Mouse (Mus musculus) gastrocnemius, adult 18-20 months (tissue): ENCODE measurements around the gene Usp36. TPM values are rescaled to one million over a fixed set of nuclear protein-coding genes. Genes with fewer than 3 reads are reported as not detected.
"Not testable (repeated sequence)": the region's sequence is repeated elsewhere in the genome, so short reads cannot be mapped to it uniquely, and the experiment has no call there.

ENCODE experiments used
- DNase-seq: peaks from one replicate; pipeline ENCODE4 v3.0.0; 2021; ENCODE audit warnings: low spot score
- long read RNA-seq, 2 experiments: library from polyadenylated mRNA; stranded (forward); transcript quantifications; one replicate each; pipeline ENCODE4 v2.0.0; 2021
- total RNA-seq, 2 experiments: library from RNA; stranded (reverse); gene quantifications; 2 replicates each; pipeline ENCODE4 v1.2.3; 2021

Gene Usp36
- total RNA-seq = 10 to 100 TPM; 12.9 to 14.1 TPM
- long read RNA-seq, experiment 1, full-length matches to known transcripts = 1 of 5 reads
- long read RNA-seq, experiment 1, partial matches to known transcripts = 0 of 5 reads
- long read RNA-seq, experiment 1, other reads (novel, unspliced or antisense) = 4 of 5 reads
- long read RNA-seq, experiment 2, full-length matches to known transcripts = 5 of 20 reads
- long read RNA-seq, experiment 2, partial matches to known transcripts = 10 of 20 reads
- long read RNA-seq, experiment 2, other reads (novel, unspliced or antisense) = 5 of 20 reads

- DNase-seq = peak; percentile 100
These were observed at the start of gene Usp36 for GRCm38 (mm10) chr11:118289999-118290889. Usp36 (minus strand) TSS chr11:118290244.

- DNase-seq = no peak
These were observed 47.6 kb upstream of the Usp36 start for GRCm38 (mm10) chr11:118337491-118338168.

GRCm38 (mm10) chr11:118333431-118333830 is 43.4 kb upstream of the Usp36 start:
- no peak for DNase-seq

GRCm38 (mm10) chr11:118332376-118332775 is 42.3 kb upstream of the Usp36 start:
- DNase-seq = peak; percentile 75

GRCm38 (mm10) chr11:118330777-118331176 is 40.7 kb upstream of the Usp36 start:
- no peak for DNase-seq

- DNase-seq = no peak
These were observed 40.3 kb upstream of the Usp36 start for GRCm38 (mm10) chr11:118330361-118330760.

- DNase-seq = no peak
These were observed 38.9 kb upstream of the Usp36 start for GRCm38 (mm10) chr11:118328947-118329346.

GRCm38 (mm10) chr11:118328511-118328910 is 38.5 kb upstream of the Usp36 start:
- DNase-seq = no peak

- DNase-seq = peak; percentile 86
These were observed 37.2 kb upstream of the Usp36 start for GRCm38 (mm10) chr11:118326991-118327971.

- DNase-seq = no peak
These were observed 36.4 kb upstream of the Usp36 start for GRCm38 (mm10) chr11:118326491-118326890.

- no peak for DNase-seq
These were observed 34.5 kb upstream of the Usp36 start for GRCm38 (mm10) chr11:118324541-118324940.

GRCm38 (mm10) chr11:118323974-118324373 is 33.9 kb upstream of the Usp36 start:
- no peak for DNase-seq

- DNase-seq = no peak
These were observed 32.6 kb upstream of the Usp36 start for GRCm38 (mm10) chr11:118322647-118323046.

GRCm38 (mm10) chr11:118321971-118322370 is 31.9 kb upstream of the Usp36 start:
- DNase-seq = no peak

- DNase-seq = no peak
These were observed 31.5 kb upstream of the Usp36 start for GRCm38 (mm10) chr11:118321500-118321899.

GRCm38 (mm10) chr11:118318678-118319077 is 28.6 kb upstream of the Usp36 start:
- DNase-seq = peak; percentile 48

GRCm38 (mm10) chr11:118317129-118317528 is 27.1 kb upstream of the Usp36 start:
- peak; percentile 59 for DNase-seq

- no peak for DNase-seq
These were observed 26.3 kb upstream of the Usp36 start for GRCm38 (mm10) chr11:118316231-118316806.

GRCm38 (mm10) chr11:118312132-118312723 is 22.2 kb upstream of the Usp36 start:
- no peak for DNase-seq

GRCm38 (mm10) chr11:118307962-118308361 is 17.9 kb upstream of the Usp36 start:
- not testable (repeated sequence) for DNase-seq
